Mouse (Mus musculus): Measurements from ENCODE around the gene Tfam. TPM values are rescaled to one million over a fixed set of nuclear protein-coding genes. Genes with fewer than 3 reads are reported as not detected.

Gene Tfam
- polyA plus RNA-seq, 1 experiment from 2014 or later = 62.6 TPM

- Histone ChIP-seq H3K27ac (ENCODE audit: low read depth, low read length) (no peak overlapping the region), H3K4me3 (ENCODE audit: low read depth, low read length) (no peak overlapping the region), H3K9ac (ENCODE audit: low read depth, low read length) (no peak overlapping the region), H3K27me3 (ENCODE audit: control insufficient read depth, insufficient read depth, low read length) (no peaks in the 10 kb centered on the region), H3K36me3 (ENCODE audit: control insufficient read depth, insufficient read depth, low read length) (peaks cover 7% of the 10 kb centered on the region; the same call in 1 of the 2 replicates), H3K9me3 (replicated peaks; ENCODE audit: control insufficient read depth, low read length) (no peaks in the 10 kb centered on the region), H3K4me2 (no peak overlapping the region), H3K4me1 (ENCODE audit: control insufficient read depth, insufficient read depth, low read length) (no peaks in the 10 kb centered on the region; the same call in 1 of the 2 replicates)
- no peak for ATAC-seq (replicated peaks; ENCODE audit: insufficient number of reproducible peaks, low FRiP score, low TSS enrichment)
- WGBS (ENCODE audit: insufficient replicate concordance) = 74% methylated on average over 8 of the region's 8 CpGs
These were observed 23.6 kb upstream of the Tfam start for GRCm38 (mm10) chr10:71261637-71262036.

- H3K4me1 ChIP-seq (ENCODE audit: control insufficient read depth, insufficient read depth, low read length) = no peaks in the 10 kb centered on the region
- no peak overlapping the region for H3K4me2 ChIP-seq
- no peaks in the 10 kb centered on the region for H3K27me3 ChIP-seq (ENCODE audit: control insufficient read depth, insufficient read depth, low read length)
- no peak overlapping the region for H3K4me3 ChIP-seq (ENCODE audit: low read depth, low read length)
- peaks cover 10% of the 10 kb centered on the region; the same call in 1 of the 2 replicates for H3K36me3 ChIP-seq (ENCODE audit: control insufficient read depth, insufficient read depth, low read length)
- 76% methylated on average over 5 of the region's 5 CpGs for WGBS (ENCODE audit: insufficient replicate concordance)
- no peak for ATAC-seq (replicated peaks; ENCODE audit: insufficient number of reproducible peaks, low FRiP score, low TSS enrichment)
- H3K27ac ChIP-seq (ENCODE audit: low read depth, low read length) = no peak overlapping the region
- no peaks in the 10 kb centered on the region for H3K9me3 ChIP-seq (replicated peaks; ENCODE audit: control insufficient read depth, low read length)
- H3K9ac ChIP-seq (ENCODE audit: low read depth, low read length) = no peak overlapping the region
These were observed 20.9 kb upstream of the Tfam start for GRCm38 (mm10) chr10:71258943-71259342.

DNA sequence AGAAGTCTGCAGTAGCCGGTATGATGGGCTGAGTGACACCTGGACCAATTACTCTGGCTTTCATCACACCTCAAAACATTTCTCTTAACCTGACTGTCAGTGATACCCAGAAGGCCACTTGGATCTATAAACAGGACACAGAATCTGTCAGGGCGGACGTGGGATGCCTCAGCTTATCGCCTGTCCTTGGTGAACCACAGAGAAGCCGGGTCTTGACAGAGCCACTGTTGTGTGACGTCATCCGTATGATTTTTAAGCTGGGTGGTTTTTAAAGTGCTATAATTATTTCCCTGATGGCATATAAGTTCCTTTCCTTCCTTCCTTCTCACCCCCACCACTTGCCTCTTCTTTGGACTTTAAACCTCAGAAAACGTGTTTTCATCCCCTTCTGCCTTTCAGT is 20.4 kb upstream of the Tfam start:
- Histone ChIP-seq H3K27ac (ENCODE audit: low read depth, low read length) (no peak overlapping the region), H3K9me3 (replicated peaks; ENCODE audit: control insufficient read depth, low read length) (no peaks in the 10 kb centered on the region), H3K4me1 (ENCODE audit: control insufficient read depth, insufficient read depth, low read length) (no peaks in the 10 kb centered on the region), H3K4me3 (ENCODE audit: low read depth, low read length) (no peak overlapping the region), H3K4me2 (no peak overlapping the region), H3K27me3 (ENCODE audit: control insufficient read depth, insufficient read depth, low read length) (no peaks in the 10 kb centered on the region), H3K36me3 (ENCODE audit: control insufficient read depth, insufficient read depth, low read length) (peaks cover 10% of the 10 kb centered on the region; the same call in 1 of the 2 replicates), H3K9ac (ENCODE audit: low read depth, low read length) (no peak overlapping the region)
- no peak for ATAC-seq (replicated peaks; ENCODE audit: insufficient number of reproducible peaks, low FRiP score, low TSS enrichment)
- WGBS (ENCODE audit: insufficient replicate concordance) = 77% methylated on average over 8 of the region's 8 CpGs

GRCm38 (mm10) chr10:71253147-71253546 is 15.1 kb upstream of the Tfam start:
- no peak overlapping the region for H3K4me2 ChIP-seq
- WGBS (ENCODE audit: insufficient replicate concordance) = 80% methylated on average over 4 of the region's 4 CpGs
- ATAC-seq (replicated peaks; ENCODE audit: insufficient number of reproducible peaks, low FRiP score, low TSS enrichment) = no peak

GRCm38 (mm10) chr10:71252421-71252820 is 14.3 kb upstream of the Tfam start:
- 76% methylated on average over 5 of the region's 5 CpGs for WGBS (ENCODE audit: insufficient replicate concordance)
- Histone ChIP-seq H3K4me3 (ENCODE audit: low read depth, low read length) (no peak overlapping the region), H3K36me3 (ENCODE audit: control insufficient read depth, insufficient read depth, low read length) (peaks cover 3% of the 10 kb centered on the region; the same call in 1 of the 2 replicates), H3K9me3 (replicated peaks; ENCODE audit: control insufficient read depth, low read length) (no peaks in the 10 kb centered on the region), H3K4me2 (no peak overlapping the region), H3K27me3 (ENCODE audit: control insufficient read depth, insufficient read depth, low read length) (no peaks in the 10 kb centered on the region), H3K9ac (ENCODE audit: low read depth, low read length) (no peak overlapping the region), H3K27ac (ENCODE audit: low read depth, low read length) (no peak overlapping the region), H3K4me1 (ENCODE audit: control insufficient read depth, insufficient read depth, low read length) (no peaks in the 10 kb centered on the region)
- ATAC-seq (replicated peaks; ENCODE audit: insufficient number of reproducible peaks, low FRiP score, low TSS enrichment) = no peak

More at GRCm38 (mm10) chr10:71253147-71253546, 15.1 kb upstream of the Tfam start:
- Histone ChIP-seq H3K9ac (ENCODE audit: low read depth, low read length) (no peak overlapping the region), H3K27me3 (ENCODE audit: control insufficient read depth, insufficient read depth, low read length) (no peaks in the 10 kb centered on the region), H3K36me3 (ENCODE audit: control insufficient read depth, insufficient read depth, low read length) (peaks cover 3% of the 10 kb centered on the region; the same call in 1 of the 2 replicates), H3K9me3 (replicated peaks; ENCODE audit: control insufficient read depth, low read length) (no peaks in the 10 kb centered on the region), H3K27ac (ENCODE audit: low read depth, low read length) (no peak overlapping the region), H3K4me1 (ENCODE audit: control insufficient read depth, insufficient read depth, low read length) (no peaks in the 10 kb centered on the region), H3K4me3 (ENCODE audit: low read depth, low read length) (no peak overlapping the region)

- WGBS (ENCODE audit: insufficient replicate concordance) = 74% methylated on average over 5 of the region's 5 CpGs
- no peak overlapping the region for H3K4me2 ChIP-seq
- H3K4me3 ChIP-seq (ENCODE audit: low read depth, low read length) = no peak overlapping the region
- no peaks in the 10 kb centered on the region for H3K9me3 ChIP-seq (replicated peaks; ENCODE audit: control insufficient read depth, low read length)
- no peaks in the 10 kb centered on the region for H3K4me1 ChIP-seq (ENCODE audit: control insufficient read depth, insufficient read depth, low read length)
- no peak overlapping the region for H3K27ac ChIP-seq (ENCODE audit: low read depth, low read length)
- no peaks in the 10 kb centered on the region for H3K27me3 ChIP-seq (ENCODE audit: control insufficient read depth, insufficient read depth, low read length)
- ATAC-seq (replicated peaks; ENCODE audit: insufficient number of reproducible peaks, low FRiP score, low TSS enrichment) = no peak
- H3K36me3 ChIP-seq (ENCODE audit: control insufficient read depth, insufficient read depth, low read length) = peaks cover 3% of the 10 kb centered on the region; the same call in 1 of the 2 replicates
- H3K9ac ChIP-seq (ENCODE audit: low read depth, low read length) = no peak overlapping the region
These were observed 13.8 kb upstream of the Tfam start for GRCm38 (mm10) chr10:71251846-71252245.

DNA sequence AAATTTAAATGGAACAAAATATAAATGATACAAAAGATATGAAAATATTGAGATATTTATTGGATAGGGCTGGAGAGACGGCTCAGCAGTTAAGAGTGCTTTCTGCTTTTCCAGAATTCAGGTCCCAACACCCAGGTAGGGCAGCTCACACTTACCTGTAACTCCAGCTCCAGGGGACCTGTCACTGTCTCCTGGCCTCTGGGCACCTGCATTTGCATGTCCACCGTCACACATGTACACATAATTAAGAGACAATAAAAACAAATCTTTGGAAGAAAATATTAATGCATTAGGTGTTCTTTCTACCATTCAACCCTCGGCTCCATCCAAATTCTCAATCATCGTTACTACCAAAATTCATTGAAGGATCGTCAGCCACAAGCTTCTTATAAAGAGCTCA is 13.2 kb upstream of the Tfam start:
- no peak for ATAC-seq (replicated peaks; ENCODE audit: insufficient number of reproducible peaks, low FRiP score, low TSS enrichment)
- Histone ChIP-seq H3K9me3 (replicated peaks; ENCODE audit: control insufficient read depth, low read length) (no peaks in the 10 kb centered on the region), H3K4me2 (no peak overlapping the region), H3K36me3 (ENCODE audit: control insufficient read depth, insufficient read depth, low read length) (peaks cover 3% of the 10 kb centered on the region; the same call in 1 of the 2 replicates), H3K9ac (ENCODE audit: low read depth, low read length) (no peak overlapping the region), H3K4me3 (ENCODE audit: low read depth, low read length) (no peak overlapping the region), H3K27ac (ENCODE audit: low read depth, low read length) (no peak overlapping the region), H3K4me1 (ENCODE audit: control insufficient read depth, insufficient read depth, low read length) (no peaks in the 10 kb centered on the region), H3K27me3 (ENCODE audit: control insufficient read depth, insufficient read depth, low read length) (no peaks in the 10 kb centered on the region)
- WGBS (ENCODE audit: insufficient replicate concordance) = 82% methylated on average over 5 of the region's 5 CpGs

- Histone ChIP-seq H3K9me3 (replicated peaks; ENCODE audit: control insufficient read depth, low read length) (no peaks in the 10 kb centered on the region), H3K36me3 (ENCODE audit: control insufficient read depth, insufficient read depth, low read length) (peaks cover 2% of the 10 kb centered on the region; the same call in 1 of the 2 replicates), H3K4me2 (peak overlapping the region; percentile 31), H3K27me3 (ENCODE audit: control insufficient read depth, insufficient read depth, low read length) (no peaks in the 10 kb centered on the region), H3K9ac (ENCODE audit: low read depth, low read length) (0 out of 2 replicates have a peak overlapping the region, but pooled peaks have one; percentile 39), H3K4me3 (ENCODE audit: low read depth, low read length) (no peak overlapping the region), H3K27ac (ENCODE audit: low read depth, low read length) (no peak overlapping the region), H3K4me1 (ENCODE audit: control insufficient read depth, insufficient read depth, low read length) (no peaks in the 10 kb centered on the region)
- no peak for ATAC-seq (replicated peaks; ENCODE audit: insufficient number of reproducible peaks, low FRiP score, low TSS enrichment)
- 72% methylated on average over 17 of the region's 17 CpGs for WGBS (ENCODE audit: insufficient replicate concordance)
These were observed 12.4 kb upstream of the Tfam start for GRCm38 (mm10) chr10:71250472-71250871.
